Mouse (Mus musculus) liver, embryonic 11.5 days (tissue): ENCODE results near the gene Coq8b. TPM values are rescaled to one million over a fixed set of nuclear protein-coding genes. Genes with fewer than 3 reads are reported as not detected.
A peak's percentile ranks its signal among the peaks of the same experiment; 100 is the strongest.

Experiments
- ATAC-seq: fragments of 200-750 bp; cut with Nextera tagmentation; replicated peaks from 2 replicates; pipeline ENCODE4 v1.8.0; 2017; ENCODE audit warnings: moderate number of reproducible peaks, mild to moderate bottlenecking, moderate TSS enrichment, moderate library complexity; ENCODE audit not compliant: low FRiP score
- DNase-seq: peaks from one replicate; pipeline ENCODE4 v3.0.0-alpha.2; 2017; ENCODE audit warnings: low spot score
- H3K27ac ChIP-seq: fragments of 300-500 bp; sonication (generic); 2 replicates; pipeline ENCODE4 v1.5.1; 2014; ENCODE audit warnings: mild to moderate bottlenecking, low read depth, low read length, control low read depth
- H3K27me3 ChIP-seq: fragments of 300-500 bp; sonication (generic); replicated peaks from 2 replicates; pipeline ENCODE4 v1.6.1; 2014; ENCODE audit warnings: low read length, mixed read lengths; ENCODE audit not compliant: control insufficient read depth, insufficient read depth
- H3K36me3 ChIP-seq: fragments of 300-500 bp; sonication (generic); 2 replicates; pipeline ENCODE4 v1.6.1; 2014; ENCODE audit warnings: mild to moderate bottlenecking, low read length, moderate library complexity, mixed read lengths; ENCODE audit not compliant: control insufficient read depth, insufficient read depth
- H3K4me1 ChIP-seq: fragments of 300-500 bp; sonication (generic); replicated peaks from 2 replicates; pipeline ENCODE4 v1.6.1; 2014; ENCODE audit warnings: low read length, mixed read lengths; ENCODE audit not compliant: control insufficient read depth, insufficient read depth
- H3K4me2 ChIP-seq: fragments of 300-500 bp; sonication (generic); 2 replicates; pipeline ENCODE4 v1.6.1; 2014; ENCODE audit warnings: mild to moderate bottlenecking, control low read depth, moderate library complexity
- H3K4me3 ChIP-seq: fragments of 300-500 bp; sonication (generic); 2 replicates; pipeline ENCODE4 v1.5.1; 2014; ENCODE audit warnings: low read depth, low read length, control low read depth
- H3K9ac ChIP-seq: fragments of 300-500 bp; sonication (generic); 2 replicates; pipeline ENCODE4 v1.6.1; 2014; ENCODE audit warnings: low read depth, low read length, control low read depth
- H3K9me3 ChIP-seq: fragments of 300-500 bp; sonication (generic); 2 replicates; pipeline ENCODE4 v1.6.1; 2016; ENCODE audit warnings: low read length, inconsistent platforms, mixed read lengths; ENCODE audit not compliant: control insufficient read depth
- WGBS: fragments of 180-500 bp; shearing (Covaris S2); extraction: QIAGEN DNeasy Blood & Tissue Kit; methylation state at CpG from one replicate; pipeline ENCODE4 v1.1.7; 2014; 5-methylcytosine and 5-hydroxymethylcytosine counted together
- polyA plus RNA-seq: library from polyadenylated mRNA; unstranded; fragments of >200 nt; fragmentation: Nextera tagmentation; extraction: Ambion mirVana; gene quantifications from 2 replicates; pipeline ENCODE4 v1.2.1, GENCODE M21; 2014

Coq8b gene
- polyA plus RNA-seq, 1 experiment from 2014 or later: 18.7 TPM

DNA sequence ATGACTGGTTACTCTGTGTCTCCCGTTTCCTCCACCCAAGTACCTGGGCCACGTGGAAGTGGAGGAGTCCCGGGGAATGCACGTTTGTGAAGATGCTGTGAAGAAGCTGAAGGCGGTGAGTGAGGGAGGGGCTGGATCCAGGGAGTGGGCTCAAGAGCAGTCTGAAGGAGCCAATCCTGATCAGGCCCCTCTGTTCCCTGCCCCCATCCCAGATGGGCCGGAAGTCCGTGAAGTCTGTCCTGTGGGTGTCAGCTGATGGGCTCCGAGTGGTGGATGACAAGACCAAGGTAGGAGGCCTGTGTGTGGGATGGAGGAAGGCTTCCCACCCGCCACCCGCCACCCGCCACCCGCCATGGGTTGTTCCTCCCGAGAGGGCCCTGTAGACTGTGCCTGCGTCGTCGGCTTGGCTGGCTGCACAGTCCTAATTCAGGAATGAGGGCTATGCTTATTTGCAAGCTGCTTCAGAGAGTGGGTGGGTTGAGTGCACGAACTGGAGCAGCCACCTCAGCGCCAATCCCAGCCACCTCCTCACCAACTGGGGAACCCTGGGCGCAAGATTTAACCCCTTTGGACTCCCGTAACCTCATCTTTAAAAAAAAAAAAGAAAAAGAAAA, 33.8 kb downstream of the Coq8b start:
- 70% methylated on average over 20 of the region's 20 CpGs for WGBS
- H3K9me3 ChIP-seq: no peaks in the 10 kb centered on the region
- no peak overlapping the region for H3K27ac ChIP-seq
- DNase-seq (no peak), ATAC-seq (no peak)
- no peaks in the 10 kb centered on the region for H3K4me1 ChIP-seq
- H3K4me3 ChIP-seq: no peak overlapping the region
- H3K27me3 ChIP-seq: no peaks in the 10 kb centered on the region
- no peak overlapping the region for H3K9ac ChIP-seq
- no peaks in the 10 kb centered on the region for H3K36me3 ChIP-seq
- H3K4me2 ChIP-seq: no peak overlapping the region

GRCm38 (mm10) chr7:27271423-27271822, 38.6 kb downstream of the Coq8b start:
- no peak for DNase-seq
- WGBS: 80% methylated on average over 8 of the region's 8 CpGs

DNA sequence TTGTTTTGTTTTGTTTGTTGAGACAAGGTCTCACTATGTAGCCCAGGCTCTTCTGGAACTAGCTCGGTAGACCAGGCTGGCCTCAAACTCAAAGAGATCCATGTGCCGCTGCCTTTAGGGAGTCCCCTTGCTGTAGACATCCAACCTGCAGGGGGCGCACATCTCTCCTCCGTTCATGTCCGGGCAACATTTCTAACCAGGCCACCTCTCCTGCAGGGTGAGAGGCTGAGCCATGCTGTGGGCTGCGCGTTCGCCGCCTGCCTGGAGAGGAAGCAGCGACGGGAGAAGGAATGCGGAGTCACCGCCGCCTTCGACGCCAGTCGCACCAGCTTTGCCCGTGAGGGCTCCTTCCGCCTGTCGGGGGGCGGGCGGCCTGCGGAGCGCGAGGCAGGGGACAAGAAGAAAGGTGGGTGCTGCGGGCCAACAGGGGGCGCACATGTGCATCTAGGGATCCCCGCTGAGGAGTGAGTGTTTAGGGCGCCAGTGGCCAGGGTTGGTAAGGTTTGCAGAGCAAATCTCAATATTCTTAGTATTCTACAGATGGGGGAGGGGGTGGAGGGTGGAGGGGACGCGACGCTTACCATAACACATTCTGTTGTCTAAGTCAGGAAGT, 41.0 kb downstream of the Coq8b start:
- ATAC-seq: peak; percentile 75
- peak overlapping the region; percentile 61 for H3K9ac ChIP-seq
- WGBS: 34% methylated on average over 32 of the region's 32 CpGs

More at GRCm38 (mm10) chr7:27271423-27271822, 38.6 kb downstream of the Coq8b start:
- H3K27me3 ChIP-seq: no peaks in the 10 kb centered on the region
- no peaks in the 10 kb centered on the region for H3K9me3 ChIP-seq
- H3K27ac ChIP-seq: no peak overlapping the region
- no peak overlapping the region for H3K9ac ChIP-seq
- no peak for ATAC-seq
- H3K36me3 ChIP-seq: no peaks in the 10 kb centered on the region
- no peak overlapping the region for H3K4me2 ChIP-seq
- H3K4me3 ChIP-seq: no peak overlapping the region
- H3K4me1 ChIP-seq: 0 out of 2 replicates have a peak, but pooled peaks cover 2% of the 10 kb centered on the region

DNA sequence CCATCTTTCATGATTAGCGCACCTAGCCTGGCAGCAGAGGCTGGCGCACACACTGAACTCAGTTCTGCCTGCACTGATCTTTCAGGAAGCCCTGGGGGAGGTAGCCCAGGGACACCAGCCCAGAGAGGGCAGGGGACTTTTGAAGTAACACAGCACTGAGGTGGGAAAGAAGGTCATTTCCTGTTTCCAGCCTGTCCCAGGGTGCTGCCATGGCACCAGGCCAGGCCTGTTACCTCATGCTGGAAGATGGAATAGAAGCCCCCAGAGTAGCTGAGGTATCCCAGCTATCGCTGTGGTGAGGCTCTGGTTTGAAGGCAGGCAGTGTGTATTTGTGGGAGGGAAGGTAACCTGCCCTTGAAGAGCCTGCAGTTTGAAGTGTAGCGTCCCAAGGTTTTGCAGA, 42.1 kb downstream of the Coq8b start:
- 0 out of 2 replicates have a peak, but pooled peaks cover 2% of the 10 kb centered on the region for H3K4me1 ChIP-seq
- no peak overlapping the region for H3K4me3 ChIP-seq
- H3K9me3 ChIP-seq: no peaks in the 10 kb centered on the region
- H3K27ac ChIP-seq: no peak overlapping the region
- H3K27me3 ChIP-seq: no peaks in the 10 kb centered on the region
- H3K9ac ChIP-seq: no peak overlapping the region
- no peaks in the 10 kb centered on the region for H3K36me3 ChIP-seq
- no peak for DNase-seq
- 90% methylated on average over 4 of the region's 4 CpGs for WGBS
- no peak overlapping the region for H3K4me2 ChIP-seq
- no peak for ATAC-seq

More for the DNA sequence above, 41.0 kb downstream of the Coq8b start:
- 0 out of 2 replicates have a peak overlapping the region, but pooled peaks have one; percentile 8 for H3K27ac ChIP-seq
- peak overlapping the region; percentile 61 for H3K4me2 ChIP-seq
- no peaks in the 10 kb centered on the region for H3K9me3 ChIP-seq
- H3K27me3 ChIP-seq: no peaks in the 10 kb centered on the region
- H3K4me3 ChIP-seq: peak overlapping the region; percentile 41
- DNase-seq: peak; percentile 80
- 0 out of 2 replicates have a peak, but pooled peaks cover 2% of the 10 kb centered on the region for H3K4me1 ChIP-seq
- H3K36me3 ChIP-seq: no peaks in the 10 kb centered on the region

- Histone ChIP-seq H3K27ac (no peak overlapping the region), H3K4me3 (no peak overlapping the region), H3K4me1 (0 out of 2 replicates have a peak, but pooled peaks cover 2% of the 10 kb centered on the region), H3K4me2 (no peak overlapping the region), H3K36me3 (no peaks in the 10 kb centered on the region), H3K9me3 (no peaks in the 10 kb centered on the region), H3K9ac (no peak overlapping the region), H3K27me3 (no peaks in the 10 kb centered on the region)
- WGBS: 45% methylated on average over 7 of the region's 7 CpGs
- DNase-seq (no peak), ATAC-seq (peak; percentile 78)
These were observed 43.2 kb downstream of the Coq8b start for GRCm38 (mm10) chr7:27276021-27276420.

- WGBS: 85% methylated on average over 3 of the region's 3 CpGs
- Histone ChIP-seq H3K4me1 (0 out of 2 replicates have a peak, but pooled peaks cover 2% of the 10 kb centered on the region), H3K4me3 (no peak overlapping the region), H3K36me3 (no peaks in the 10 kb centered on the region), H3K9me3 (no peaks in the 10 kb centered on the region), H3K4me2 (no peak overlapping the region), H3K9ac (no peak overlapping the region), H3K27me3 (no peaks in the 10 kb centered on the region), H3K27ac (no peak overlapping the region)
- DNase-seq: no peak
- no peak for ATAC-seq
These were observed 44.4 kb downstream of the Coq8b start for GRCm38 (mm10) chr7:27277191-27277590.

DNA sequence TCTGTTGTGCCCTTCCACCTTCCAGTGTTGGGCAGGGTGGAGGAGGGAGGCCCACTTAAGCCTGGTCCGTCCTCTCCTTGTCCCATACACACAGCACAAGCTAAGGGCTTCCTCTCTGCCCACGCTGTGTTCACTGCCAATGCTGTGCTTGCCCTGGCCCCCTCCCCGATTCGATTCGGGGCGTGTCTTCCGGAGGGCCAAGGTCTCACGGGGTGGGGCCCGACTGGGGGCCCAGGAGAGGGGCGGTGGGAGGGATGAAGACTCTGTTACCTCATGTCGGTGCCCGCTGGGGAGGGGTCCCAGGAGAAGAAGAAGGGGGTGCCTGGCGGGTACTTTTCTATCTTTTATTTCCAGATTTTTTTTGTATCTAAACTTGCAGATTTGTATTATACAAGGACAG, 48.9 kb downstream of the Coq8b start:
- Histone ChIP-seq H3K9me3 (no peaks in the 10 kb centered on the region), H3K4me2 (no peak overlapping the region), H3K9ac (no peak overlapping the region), H3K27ac (no peak overlapping the region), H3K4me3 (no peak overlapping the region), H3K36me3 (no peaks in the 10 kb centered on the region), H3K27me3 (peaks cover 9% of the 10 kb centered on the region), H3K4me1 (peaks cover 8% of the 10 kb centered on the region)
- no peak for ATAC-seq
- WGBS: 68% methylated on average over 13 of the region's 13 CpGs
- no peak for DNase-seq

GRCm38 (mm10) chr7:27282225-27282624, 49.4 kb downstream of the Coq8b start:
- no peak for ATAC-seq
- WGBS: 81% methylated on average over 4 of the region's 4 CpGs

More at GRCm38 (mm10) chr7:27282225-27282624, 49.4 kb downstream of the Coq8b start:
- peaks cover 9% of the 10 kb centered on the region for H3K27me3 ChIP-seq
- no peak overlapping the region for H3K27ac ChIP-seq
- no peak overlapping the region for H3K4me3 ChIP-seq
- no peak overlapping the region for H3K4me2 ChIP-seq
- no peak for DNase-seq
- H3K9me3 ChIP-seq: no peaks in the 10 kb centered on the region
- H3K36me3 ChIP-seq: no peaks in the 10 kb centered on the region
- no peak overlapping the region for H3K9ac ChIP-seq
- peaks cover 8% of the 10 kb centered on the region for H3K4me1 ChIP-seq
